Mouse (Mus musculus) liver, adult 10 weeks (tissue): ENCODE results near the gene Hoxa7. TPM values are rescaled to one million over a fixed set of nuclear protein-coding genes. Genes with fewer than 3 reads are reported as not detected.

Source experiments
- polyA plus RNA-seq: library from polyadenylated mRNA; stranded (reverse); fragments of 350-450 nt; fragmentation: Illumina TruSeq; extraction: RNeasy Lipid Tissue Mini Kit (QIAGEN cat#74804); gene quantifications from one replicate; pipeline ENCODE4 v1.2.3, GENCODE M21; 2014; ENCODE audit warnings: low read depth, low replicate concordance

Hoxa7 gene
- polyA plus RNA-seq: not detected

DNA sequence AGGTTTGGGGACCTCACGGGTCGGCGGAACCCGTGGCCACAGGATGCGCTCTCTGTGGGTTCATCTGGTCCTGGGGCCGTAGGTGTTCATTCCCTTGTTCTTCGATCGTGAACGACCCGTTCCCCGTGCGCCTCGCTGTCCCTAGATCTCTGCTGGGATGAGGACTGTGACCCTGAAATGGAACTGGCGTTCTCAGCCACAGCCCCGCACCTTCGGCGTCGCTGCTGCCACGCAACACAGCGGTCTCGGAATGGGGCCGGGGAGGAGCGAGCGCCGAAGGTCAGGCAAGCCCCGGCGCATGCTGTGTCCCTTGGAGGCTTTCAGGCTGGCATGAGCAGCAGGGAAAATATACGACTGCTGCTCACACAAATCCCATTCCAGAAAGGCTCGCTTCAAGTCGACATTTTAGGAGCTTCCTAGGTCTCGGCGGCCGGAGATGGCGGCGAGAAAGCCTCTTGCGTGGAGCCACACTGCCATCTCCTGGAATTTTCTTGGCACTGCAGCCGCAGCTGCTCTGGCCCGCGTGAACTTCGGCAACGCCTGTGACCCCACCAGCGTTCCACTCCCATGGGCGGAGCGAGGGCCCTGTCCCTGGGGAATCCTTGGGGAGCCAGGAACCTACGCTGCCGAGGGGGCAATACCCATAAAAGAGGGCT, at the start of gene Hoxa7:
Gene Hoxa7 (minus strand): TSS at position 518 of the 656 bp plus-strand sequence.

DNA sequence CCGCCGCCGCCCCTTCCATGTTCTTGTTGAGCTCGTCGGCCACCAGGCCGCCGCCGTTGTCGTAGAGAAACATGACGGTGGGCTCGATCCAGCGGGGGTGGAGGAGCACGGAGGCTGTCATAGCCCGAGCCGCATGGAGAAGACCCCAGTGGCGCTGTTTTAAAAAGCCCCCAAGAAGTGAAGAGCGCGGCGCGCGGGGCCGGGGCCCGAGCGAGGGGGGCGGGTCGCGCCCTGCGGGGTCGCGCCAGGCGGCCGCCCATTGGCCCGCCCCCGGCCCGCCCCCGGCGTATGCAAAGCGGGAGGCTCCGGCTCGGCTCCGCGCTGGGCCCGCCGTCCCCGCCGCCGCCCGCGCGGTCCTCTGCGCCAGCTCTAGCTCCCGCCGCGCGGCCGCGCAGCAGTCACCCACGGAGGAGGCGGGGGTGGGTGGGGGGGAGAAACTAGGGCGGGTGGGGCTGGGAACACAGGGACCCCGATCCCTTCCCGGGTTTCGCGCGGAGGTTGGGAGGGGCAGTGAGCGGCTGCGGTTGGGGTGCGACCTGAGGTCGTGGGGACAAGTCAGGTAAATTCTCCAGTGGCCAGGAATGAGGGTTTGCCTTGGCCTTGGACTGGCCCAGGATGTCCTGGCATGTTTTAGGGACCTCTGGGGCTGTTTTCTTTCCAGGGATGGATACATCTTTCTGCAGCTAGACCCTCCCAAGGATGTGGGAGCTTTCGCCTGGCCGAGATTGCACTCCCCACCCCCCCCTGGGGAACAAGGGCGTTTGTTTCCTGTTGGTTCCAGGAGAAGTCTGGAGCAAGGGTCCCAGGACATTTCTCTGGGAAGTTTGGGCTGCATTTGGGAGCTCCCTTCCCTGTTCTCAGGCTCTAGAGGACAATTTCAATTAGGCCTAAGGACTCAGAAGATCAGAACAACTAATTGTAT, 39.3 kb upstream of the Hoxa7 start, which contains the start of gene Hoxa13:
Gene Hoxa13 (minus strand): TSS at position 227 of the 922 bp plus-strand sequence.

DNA sequence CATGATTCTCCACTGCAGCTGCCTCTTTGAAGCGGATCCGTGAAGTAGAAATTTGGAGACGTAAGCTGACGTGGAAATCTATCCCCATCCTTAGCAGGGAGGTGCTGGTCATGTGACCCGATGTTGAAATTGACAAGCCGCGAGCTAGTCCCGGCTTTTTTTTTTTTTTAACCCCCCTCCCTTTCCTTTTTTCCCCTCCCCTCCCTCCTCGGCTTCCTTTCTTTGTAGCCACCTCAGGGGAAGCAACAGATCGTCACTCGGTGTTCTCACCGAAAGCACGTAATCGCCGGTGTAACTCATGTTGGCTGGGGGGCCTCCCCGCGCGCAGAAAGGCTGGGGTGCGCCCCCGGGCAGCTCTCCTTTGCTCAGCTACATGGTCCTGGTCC, 24.1 kb upstream of the Hoxa7 start, which contains the start of gene Hoxa11:
Gene Hoxa11 (minus strand): TSS at position 54 of the 386 bp plus-strand sequence.

DNA sequence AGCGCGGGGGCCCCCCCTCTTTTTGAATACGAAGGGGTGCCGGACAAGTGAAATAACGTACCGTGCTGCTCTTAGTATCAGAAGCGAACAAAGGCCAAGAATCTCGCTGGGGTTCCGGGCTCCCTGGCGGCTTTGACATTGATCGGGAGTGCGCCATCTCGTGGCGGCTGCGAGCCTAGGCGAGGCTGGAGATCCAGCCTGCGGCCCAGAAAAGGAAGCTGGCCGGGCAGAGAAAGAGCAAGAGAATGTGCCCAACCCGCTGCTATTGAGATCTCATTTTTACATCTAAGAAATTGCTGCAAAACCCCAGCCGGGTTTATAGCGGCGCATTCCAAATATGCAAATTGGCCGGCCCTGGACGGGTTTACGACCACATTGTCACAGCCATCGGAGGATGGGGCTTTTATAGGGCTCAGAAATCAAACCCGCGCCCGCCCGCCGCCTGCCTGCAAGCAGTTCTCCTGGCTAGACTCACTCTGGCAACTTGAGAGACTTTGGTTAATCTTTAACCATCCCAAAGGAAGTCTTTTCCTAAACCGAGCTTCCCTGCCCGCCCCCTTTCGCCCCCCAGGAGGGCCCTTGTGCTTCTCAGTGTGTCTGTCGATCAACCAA, 18.8 kb upstream of the Hoxa7 start, which contains the start of gene Hoxa10:
Gene Hoxa10 (minus strand): TSS at position 466 of the 612 bp plus-strand sequence.

DNA sequence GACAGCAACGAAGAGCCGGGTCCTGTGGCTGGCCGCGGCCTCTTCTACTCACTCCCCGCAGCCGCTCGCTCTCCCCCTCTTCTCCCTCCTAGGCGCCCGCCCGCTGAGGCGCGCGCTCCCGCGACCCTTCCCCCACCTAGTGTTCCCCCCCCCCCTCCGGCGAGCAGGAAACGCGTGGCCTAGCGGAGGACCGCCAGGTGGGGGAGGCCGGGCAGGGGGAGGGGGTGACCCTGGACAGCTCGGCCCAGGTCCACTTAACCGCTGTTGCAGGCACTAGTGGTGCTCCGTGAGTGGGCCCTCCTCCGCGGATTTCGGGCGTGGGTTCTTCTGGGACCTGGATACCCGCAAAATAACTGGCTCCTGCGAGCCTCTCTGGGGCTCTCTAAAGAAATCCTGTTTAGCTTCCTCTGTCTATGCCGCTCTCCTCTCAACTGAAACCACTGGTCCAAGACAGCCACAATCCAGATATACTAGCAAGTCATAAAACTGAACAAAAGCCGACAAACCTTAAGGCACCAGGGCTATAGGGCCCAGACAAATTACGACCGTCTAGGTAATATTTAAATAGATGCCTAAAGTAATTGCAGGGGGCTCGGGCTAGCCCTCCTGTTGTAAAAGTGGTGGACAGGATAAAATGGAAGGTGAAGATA, 9.0 kb upstream of the Hoxa7 start, which contains the start of gene Hoxa9:
Gene Hoxa9 (minus strand): TSS at position 574 of the 650 bp plus-strand sequence.

DNA sequence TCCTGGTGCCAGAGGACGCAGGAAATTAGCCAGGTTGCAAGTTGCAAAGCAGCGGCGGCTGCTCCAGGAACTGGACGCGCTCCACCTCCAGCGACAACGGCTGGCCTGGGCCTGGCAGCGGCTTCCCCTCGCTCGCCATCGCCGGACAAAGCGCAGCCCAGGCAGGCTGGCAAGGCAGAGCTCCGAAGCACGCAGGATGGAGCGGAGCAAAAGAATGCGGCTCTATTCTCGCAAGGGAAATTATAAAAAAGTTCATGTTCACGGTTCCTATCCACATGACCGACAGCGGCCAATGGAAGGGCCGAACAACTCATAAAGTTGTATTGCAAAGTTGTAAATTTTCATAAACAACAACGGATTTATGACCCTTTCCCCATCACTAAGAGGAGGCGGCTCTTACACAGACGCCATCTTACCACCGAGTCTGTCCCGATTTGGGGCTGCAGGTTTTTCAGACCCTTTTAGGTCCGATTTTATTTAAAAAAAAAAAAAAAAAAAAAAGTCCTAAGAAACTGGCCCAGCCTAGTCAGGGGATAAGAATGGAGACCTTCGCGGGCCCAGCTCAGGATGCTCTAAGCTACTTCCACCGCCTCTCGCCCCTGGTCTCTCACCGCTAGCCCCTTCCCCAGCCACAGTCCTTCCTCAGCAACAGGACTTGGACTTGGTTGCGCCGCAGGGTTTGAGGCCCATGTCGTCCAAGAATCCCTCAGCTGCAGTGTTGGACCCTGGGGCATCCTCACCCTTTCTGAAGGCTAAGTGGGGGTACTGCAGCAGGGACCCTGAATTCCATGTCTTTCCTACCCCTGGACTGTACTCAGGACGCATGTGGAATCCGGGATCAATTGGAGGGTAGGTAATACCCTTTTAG, 8.3 kb downstream of the Hoxa7 start, which contains the start of the genes Hoxa3 and Gm28308:
Gene Hoxa3 (minus strand): TSS at position 218 of the 868 bp plus-strand sequence.
Gene Gm28308 (minus strand): TSS at position 221 of the 868 bp plus-strand sequence.

DNA sequence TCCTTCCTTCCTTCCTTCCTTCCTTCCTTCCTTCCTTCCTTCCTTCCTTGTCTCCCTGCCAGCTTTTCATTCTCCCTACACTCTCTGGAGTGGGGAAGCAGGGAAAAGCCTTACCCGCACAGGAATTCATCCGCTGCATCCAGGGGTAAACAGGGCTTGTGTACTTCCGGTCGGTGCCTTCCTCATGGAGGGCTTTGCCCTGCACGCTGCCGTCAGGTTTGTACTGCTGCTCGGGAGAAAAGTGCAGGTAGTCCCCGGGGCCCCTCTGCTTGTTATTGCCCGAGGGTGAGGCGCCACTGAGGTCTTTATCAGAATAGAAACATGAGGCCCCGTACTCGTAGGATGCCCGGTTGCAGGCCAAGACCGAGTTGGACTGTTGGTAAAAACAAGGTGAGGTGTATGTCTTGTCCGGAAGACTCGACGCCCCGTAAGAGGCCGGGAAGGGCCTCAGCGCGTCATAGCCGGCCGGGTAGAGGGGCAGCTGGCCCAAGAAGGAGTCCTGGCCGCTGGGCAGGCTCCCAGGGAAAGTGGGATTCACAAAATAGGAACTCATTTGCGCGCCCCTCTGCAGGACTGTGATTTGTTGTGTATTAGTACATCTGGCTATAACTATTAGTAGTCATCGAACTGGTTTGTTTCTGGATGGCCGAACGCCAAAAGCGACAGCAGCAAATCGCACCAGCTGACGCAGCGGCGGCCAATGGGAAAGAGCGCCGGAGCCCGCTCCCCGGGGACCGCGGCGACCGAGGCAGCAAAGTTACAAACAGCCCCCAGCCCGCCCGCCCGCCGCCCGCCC, 13.4 kb downstream of the Hoxa7 start, which contains the start of gene Hoxa6:
Gene Hoxa6 (minus strand): TSS at position 651 of the 796 bp plus-strand sequence.

DNA sequence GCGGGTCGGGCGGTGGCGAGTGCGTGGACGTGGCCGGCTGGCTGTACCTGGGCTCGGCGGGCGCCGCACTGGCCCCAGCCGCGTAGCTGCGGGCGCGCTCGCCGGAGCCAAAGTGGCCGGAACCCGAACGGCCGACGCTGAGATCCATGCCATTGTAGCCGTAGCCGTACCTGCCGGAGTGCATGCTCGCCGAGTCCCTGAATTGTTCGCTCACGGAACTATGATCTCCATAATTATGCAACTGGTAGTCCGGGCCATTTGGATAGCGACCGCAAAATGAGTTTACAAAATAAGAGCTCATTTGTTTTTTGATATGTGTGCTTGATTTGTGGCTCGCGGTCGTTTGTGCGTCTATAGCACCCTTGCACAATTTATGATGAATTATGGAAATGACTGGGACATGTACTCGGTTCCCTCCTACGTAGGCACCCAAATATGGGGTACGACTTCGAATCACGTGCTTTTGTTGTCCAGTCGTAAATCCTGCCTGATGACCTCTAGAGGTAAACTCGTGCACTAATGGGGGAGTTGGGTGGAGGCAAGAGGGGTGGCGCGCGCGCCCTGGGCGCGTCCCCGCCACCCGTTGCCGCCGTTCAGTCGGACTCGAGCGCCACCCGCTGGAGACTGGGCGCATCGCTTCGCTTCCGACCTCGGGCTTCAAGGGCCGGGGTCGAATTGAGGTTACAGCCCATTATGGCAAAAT, 17.5 kb downstream of the Hoxa7 start, which contains the start of gene Hoxa5:
Gene Hoxa5 (minus strand): TSS at position 538 of the 703 bp plus-strand sequence.

DNA sequence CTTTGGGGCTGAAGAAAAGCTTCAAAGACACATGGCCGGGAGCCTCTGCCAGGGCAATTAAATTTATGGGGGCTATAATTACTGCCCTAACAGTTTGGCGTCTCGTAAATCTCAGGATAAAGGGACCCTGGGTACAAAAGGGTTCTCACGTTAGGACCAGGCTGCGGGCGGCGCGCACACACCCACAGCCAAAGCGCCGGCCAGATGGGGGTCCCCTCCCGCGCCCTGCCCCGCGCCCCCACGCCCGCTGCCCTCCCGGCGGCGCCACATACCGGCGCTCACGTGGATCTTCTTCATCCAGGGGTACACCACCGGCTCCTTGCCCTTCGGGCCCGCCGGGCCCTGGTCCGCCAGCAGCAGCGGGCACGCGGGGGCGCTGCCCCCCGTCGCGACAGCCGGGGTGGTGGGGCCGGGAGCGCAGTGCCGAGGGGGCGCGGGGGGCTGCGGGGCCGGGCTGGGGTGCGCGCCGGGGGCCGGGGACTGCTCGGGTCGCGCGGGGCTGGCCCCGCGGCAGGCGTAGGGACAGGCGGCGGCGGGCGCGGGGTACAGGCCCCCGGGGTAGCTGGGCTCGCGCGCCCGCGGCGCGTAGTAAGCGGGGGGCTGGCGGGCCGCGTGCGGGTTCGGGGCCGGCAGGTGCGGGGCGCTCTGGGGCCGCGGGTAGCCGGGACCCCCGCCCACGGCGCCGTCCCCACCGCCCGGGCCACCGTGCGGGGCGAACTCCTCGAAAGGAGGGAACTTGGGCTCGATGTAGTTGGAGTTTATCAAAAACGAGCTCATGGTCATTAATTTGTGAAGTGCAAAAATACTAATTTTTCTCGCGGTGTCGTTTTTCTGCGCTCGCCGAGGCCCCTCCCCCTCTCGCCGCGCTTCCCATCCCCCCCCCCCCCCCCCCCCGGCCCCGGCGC, 30.5 kb downstream of the Hoxa7 start, which contains the start of gene Hoxa4:
Gene Hoxa4 (minus strand): TSS at position 848 of the 905 bp plus-strand sequence.

DNA sequence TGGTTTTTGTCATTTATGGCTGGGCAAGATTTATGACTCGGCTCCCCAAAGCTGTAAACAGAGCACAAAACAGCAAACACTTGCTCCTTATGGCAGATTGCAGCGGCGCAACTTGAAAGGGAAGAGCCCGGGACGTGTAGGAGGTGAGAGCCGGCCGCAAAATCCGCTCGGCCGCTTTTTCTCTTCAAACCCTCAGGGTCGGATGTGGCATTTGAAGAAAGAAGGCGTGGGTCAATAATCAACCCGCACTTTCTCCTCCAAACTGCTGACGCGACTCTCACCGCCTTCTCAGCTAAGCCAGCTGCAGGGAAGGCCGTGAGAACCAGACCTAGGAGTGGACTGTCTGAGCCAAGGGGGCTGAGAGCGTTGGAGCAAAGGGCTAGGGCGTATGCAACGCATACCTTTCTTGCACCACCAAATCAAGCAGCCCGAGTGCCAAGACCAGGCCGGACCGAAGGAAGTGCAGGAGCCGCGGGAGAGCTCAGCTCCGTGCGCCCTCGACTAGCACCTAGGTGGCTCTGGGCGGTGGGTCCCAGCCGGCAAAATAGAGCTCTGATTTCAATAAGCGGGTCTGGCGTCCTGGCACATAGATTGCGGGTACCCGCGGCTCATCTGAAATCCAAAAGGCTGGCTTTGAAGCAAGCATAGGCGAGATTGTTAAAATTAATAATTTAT, 44.5 kb downstream of the Hoxa7 start, which contains the start of gene 5730596B20Rik:
Gene 5730596B20Rik (plus strand): TSS at position 438 of the 675 bp plus-strand sequence.

DNA sequence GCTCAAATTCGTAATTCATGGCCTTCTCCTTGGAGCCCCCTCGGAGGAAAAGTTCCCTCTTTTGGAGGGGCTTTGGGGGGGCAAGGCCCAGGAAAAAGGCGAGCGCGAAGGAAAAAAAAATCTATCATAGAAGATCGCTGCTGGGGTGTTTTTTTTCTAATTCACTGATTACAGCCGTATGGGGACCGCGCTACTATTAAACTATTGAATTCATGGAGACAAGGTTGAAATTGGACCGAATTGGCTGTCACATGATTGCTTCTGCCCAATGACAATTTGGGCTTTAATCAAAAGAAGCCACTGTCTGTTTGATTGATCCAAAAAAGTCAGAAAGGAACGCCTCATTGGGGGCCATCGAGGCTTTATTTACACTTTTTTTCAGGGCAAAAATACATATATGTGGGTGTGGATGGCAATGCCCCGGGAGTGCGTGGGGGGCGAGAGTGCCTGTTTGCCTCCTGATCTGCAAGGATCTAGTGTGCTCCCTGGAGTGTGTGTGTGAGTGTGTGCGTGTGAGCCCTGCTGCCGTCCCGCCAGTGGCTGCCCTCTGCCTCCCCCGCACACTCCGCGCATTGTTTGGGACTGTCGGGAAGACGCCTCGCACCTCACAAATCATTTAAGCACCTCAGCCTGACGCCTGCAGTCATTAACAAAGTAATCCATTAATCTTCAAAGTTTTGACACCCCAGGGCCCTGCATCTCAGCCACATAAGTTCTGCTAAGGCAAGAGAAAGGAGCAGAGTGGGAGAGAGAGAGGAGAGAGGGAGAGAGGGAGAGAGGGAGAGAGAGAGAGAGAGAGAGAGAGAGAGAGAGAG, 56.8 kb downstream of the Hoxa7 start, which contains the start of gene Hoxa2:
Gene Hoxa2 (minus strand): TSS at position 206 of the 815 bp plus-strand sequence.

Other genes with a start within 250 kb of the Hoxa7 start
- gene Skap2, start 209.3 kb downstream of the Hoxa7 start, polyA plus RNA-seq: 33.2 TPM
- not detected for gene Hoxa1, start 63.5 kb downstream of the Hoxa7 start, polyA plus RNA-seq
- gene Hoxa2, start 57.0 kb downstream of the Hoxa7 start, polyA plus RNA-seq: 0.58 TPM
- 0.13 TPM for gene 5730596B20Rik, start 44.4 kb downstream of the Hoxa7 start, polyA plus RNA-seq
- gene Hoxa4, start 30.1 kb downstream of the Hoxa7 start, polyA plus RNA-seq: not detected
- 0.61 TPM for gene Hoxa5, start 17.3 kb downstream of the Hoxa7 start, polyA plus RNA-seq
- gene Hoxa6, start 13.1 kb downstream of the Hoxa7 start, polyA plus RNA-seq: not detected
- gene Hoxa3, start 8.5 kb downstream of the Hoxa7 start, polyA plus RNA-seq: 0.53 TPM
- gene Gm28308, start 8.5 kb downstream of the Hoxa7 start, polyA plus RNA-seq: not detected
- not detected for gene Hoxa9, start 9.2 kb upstream of the Hoxa7 start, polyA plus RNA-seq
- gene Hoxa10, start 19.0 kb upstream of the Hoxa7 start, polyA plus RNA-seq: not detected
- not detected for gene Hoxa11, start 24.0 kb upstream of the Hoxa7 start, polyA plus RNA-seq
- not detected for gene Hoxa13, start 39.0 kb upstream of the Hoxa7 start, polyA plus RNA-seq
- not detected for gene Evx1, start 91.6 kb upstream of the Hoxa7 start, polyA plus RNA-seq